Mouse (Mus musculus) forelimb bud, embryonic 11.5 days (tissue): ENCODE results near the gene Lrp1.

ENCODE experiments used
- DNase-seq: peaks from one replicate; pipeline ENCODE4 v3.0.0-alpha.2; 2012; ENCODE audit warnings: low read depth, low spot score

The Lrp1 gene

GRCm38 (mm10) chr10:127592850-127593249, 28.1 kb downstream of the Lrp1 start:
- DNase-seq = no peak

GRCm38 (mm10) chr10:127592423-127592822, 28.5 kb downstream of the Lrp1 start:
- no peak for DNase-seq

GRCm38 (mm10) chr10:127591514-127591913, 29.4 kb downstream of the Lrp1 start:
- DNase-seq = no peak

GRCm38 (mm10) chr10:127590831-127591451, 30.0 kb downstream of the Lrp1 start:
- no peak for DNase-seq

GRCm38 (mm10) chr10:127590256-127590655, 30.7 kb downstream of the Lrp1 start:
- no peak for DNase-seq

- DNase-seq = no peak
Measured at GRCm38 (mm10) chr10:127587776-127588175, 33.2 kb downstream of the Lrp1 start.

GRCm38 (mm10) chr10:127586209-127586608, 34.7 kb downstream of the Lrp1 start:
- no peak for DNase-seq

GRCm38 (mm10) chr10:127585598-127585997, 35.4 kb downstream of the Lrp1 start:
- no peak for DNase-seq

- no peak for DNase-seq
Measured at GRCm38 (mm10) chr10:127583649-127584048, 37.3 kb downstream of the Lrp1 start.

- no peak for DNase-seq
Measured at GRCm38 (mm10) chr10:127581291-127581690, 39.7 kb downstream of the Lrp1 start.

- no peak for DNase-seq
Measured at GRCm38 (mm10) chr10:127577982-127578381, 43.0 kb downstream of the Lrp1 start.

GRCm38 (mm10) chr10:127577156-127577555, 43.8 kb downstream of the Lrp1 start:
- DNase-seq = no peak

GRCm38 (mm10) chr10:127576381-127576961, 44.5 kb downstream of the Lrp1 start:
- peak; percentile 19 for DNase-seq

GRCm38 (mm10) chr10:127575741-127576140, 45.2 kb downstream of the Lrp1 start:
- no peak for DNase-seq

- DNase-seq = no peak
Measured at GRCm38 (mm10) chr10:127572281-127572680, 48.7 kb downstream of the Lrp1 start.

GRCm38 (mm10) chr10:127570937-127571641, 49.9 kb downstream of the Lrp1 start:
- DNase-seq = no peak

GRCm38 (mm10) chr10:127570384-127570783, 50.6 kb downstream of the Lrp1 start:
- no peak for DNase-seq

GRCm38 (mm10) chr10:127569450-127569849, 51.5 kb downstream of the Lrp1 start:
- DNase-seq = peak; percentile 83

GRCm38 (mm10) chr10:127566553-127567326, 54.2 kb downstream of the Lrp1 start:
- DNase-seq = no peak

GRCm38 (mm10) chr10:127564301-127564700, 56.6 kb downstream of the Lrp1 start:
- no peak for DNase-seq

GRCm38 (mm10) chr10:127563840-127564239, 57.1 kb downstream of the Lrp1 start:
- DNase-seq = no peak

GRCm38 (mm10) chr10:127561145-127561544, 59.8 kb downstream of the Lrp1 start:
- no peak for DNase-seq
